Mouse (Mus musculus): ENCODE data around the gene Abhd14b. TPM values are rescaled to one million over a fixed set of nuclear protein-coding genes. Genes with fewer than 3 reads are reported as not detected.
A peak's percentile ranks its signal among the peaks of the same experiment; 100 is the strongest.

The Abhd14b gene
- total and polyA plus RNA-seq, 3 experiments, result 6.6 to 27.8 (median 6.8) TPM

GRCm38 (mm10) chr9:106430015-106430264 is 17.3 kb upstream of the Abhd14b start:
- intact Hi-C loops (cut with DNase I), result loop anchor here (5.0 to 10.0 kb wide), 2 partner anchors 228 to 255 kb away; partner anchors contain the start of genes Twf2 and Wdr82
- Histone ChIP-seq H3K27ac (peak overlapping the region; percentile 93), H3K4me1 (ENCODE audit: control insufficient read depth, insufficient read depth, low read length) (peaks cover 2% of the 10 kb centered on the region; the same call in 1 of the 2 replicates), H3K27me3 (ENCODE audit: control insufficient read depth, insufficient read depth, low read length) (no peaks in the 10 kb centered on the region), H3K4me3 (peak overlapping the region; percentile 94), H3K79me2 (replicated peaks; ENCODE audit: control insufficient read depth, insufficient read depth, low read length) (no peaks in the 10 kb centered on the region), H3K36me3 (ENCODE audit: control insufficient read depth, insufficient read depth, low read length) (no peaks in the 10 kb centered on the region; the same call in 1 of the 2 replicates), H3K9ac (ENCODE audit: low read depth, low read length) (peak overlapping the region; percentile 84)
- under 1% methylated on average over 4 of the region's 4 CpGs for WGBS
- no peak for TF ChIP-seq EP300 (IDR thresholded peaks at IDR 0.05; ENCODE audit: insufficient read depth, low read depth, low read length)
- no peak for DNase-seq

- TF ChIP-seq POLR2A (IDR thresholded peaks at IDR 0.05; ENCODE audit: insufficient read depth, low read depth, low read length) (no peak), CTCF (IDR thresholded peaks at IDR 0.05) (no peak), EP300 (IDR thresholded peaks at IDR 0.05; ENCODE audit: insufficient read depth, low read depth, low read length) (no peak)
- WGBS, result 45% methylated on average over 7 of the region's 7 CpGs
- no peaks in the 10 kb centered on the region for H3K79me2 ChIP-seq (replicated peaks; ENCODE audit: control insufficient read depth, insufficient read depth, low read length)
- H3K27ac ChIP-seq, result no peak overlapping the region
- peaks cover 7% of the 10 kb centered on the region for H3K4me1 ChIP-seq (ENCODE audit: control insufficient read depth, insufficient read depth, low read length)
- DNase-seq, result no peak
- intact Hi-C loops (cut with DNase I), result loop anchor here (5.0 to 10.0 kb wide), 2 partner anchors 231 to 259 kb away; partner anchors contain the start of genes Twf2 and Wdr82
- H3K4me3 ChIP-seq, result no peak overlapping the region
- no peaks in the 10 kb centered on the region; the same call in 1 of the 2 replicates for H3K36me3 ChIP-seq (ENCODE audit: control insufficient read depth, insufficient read depth, low read length)
- no peaks in the 10 kb centered on the region for H3K27me3 ChIP-seq (ENCODE audit: control insufficient read depth, insufficient read depth, low read length)
- no peak overlapping the region for H3K9ac ChIP-seq (ENCODE audit: low read depth, low read length)
These were observed 13.9 kb upstream of the Abhd14b start for GRCm38 (mm10) chr9:106433389-106433788.

DNA sequence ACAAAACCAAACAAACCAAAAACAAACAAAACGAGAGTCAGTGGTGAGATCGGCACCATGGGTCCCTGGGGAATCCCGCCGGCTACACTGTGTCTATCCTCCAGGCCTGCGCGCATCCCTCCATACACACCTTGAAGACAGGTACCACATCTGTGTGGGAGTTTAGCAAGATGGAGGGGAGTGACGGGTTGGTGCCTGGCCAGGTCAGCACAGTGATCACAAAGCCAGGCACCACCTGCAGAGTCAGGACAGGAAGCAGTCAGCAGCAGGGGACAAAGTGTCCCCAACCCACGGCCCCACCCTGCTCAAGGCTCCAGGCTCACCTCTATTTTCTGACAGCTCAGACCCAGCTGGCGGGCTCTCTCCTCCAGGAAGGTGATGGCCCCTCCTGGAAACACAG is 10.7 kb upstream of the Abhd14b start:
- no peak overlapping the region for H3K27ac ChIP-seq
- no peak overlapping the region for H3K4me3 ChIP-seq
- H3K4me1 ChIP-seq (ENCODE audit: control insufficient read depth, insufficient read depth, low read length), result peaks cover 8% of the 10 kb centered on the region
- no peaks in the 10 kb centered on the region for H3K36me3 ChIP-seq (ENCODE audit: control insufficient read depth, insufficient read depth, low read length)
- DNase-seq, result no peak
- no peak for TF ChIP-seq POLR2A (IDR thresholded peaks at IDR 0.05; ENCODE audit: insufficient read depth, low read depth, low read length)
- TF ChIP-seq EP300 (IDR thresholded peaks at IDR 0.05; ENCODE audit: insufficient read depth, low read depth, low read length), result no peak
- TF ChIP-seq CTCF (IDR thresholded peaks at IDR 0.05), result no peak
- no peak overlapping the region for H3K9ac ChIP-seq (ENCODE audit: low read depth, low read length)
- intact Hi-C loops (cut with DNase I), result loop anchor here (10.0 kb wide), 1 partner anchor 262 kb away; the partner anchor contains the start of gene Wdr82
- 78% methylated on average over 9 of the region's 9 CpGs for WGBS
- H3K79me2 ChIP-seq (replicated peaks; ENCODE audit: control insufficient read depth, insufficient read depth, low read length), result no peaks in the 10 kb centered on the region
- no peaks in the 10 kb centered on the region for H3K27me3 ChIP-seq (ENCODE audit: control insufficient read depth, insufficient read depth, low read length)

GRCm38 (mm10) chr9:106442680-106443079 is 4.6 kb upstream of the Abhd14b start:
- TF ChIP-seq EP300 (IDR thresholded peaks at IDR 0.05; ENCODE audit: insufficient read depth, low read depth, low read length) (no peak), POLR2A (IDR thresholded peaks at IDR 0.05; ENCODE audit: insufficient read depth, low read depth, low read length) (no peak), CTCF (IDR thresholded peaks at IDR 0.05) (peak; percentile 61)
- no peaks in the 10 kb centered on the region for H3K36me3 ChIP-seq (ENCODE audit: control insufficient read depth, insufficient read depth, low read length)
- no peaks in the 10 kb centered on the region for H3K79me2 ChIP-seq (replicated peaks; ENCODE audit: control insufficient read depth, insufficient read depth, low read length)
- H3K27me3 ChIP-seq (ENCODE audit: control insufficient read depth, insufficient read depth, low read length), result no peaks in the 10 kb centered on the region
- no peak overlapping the region for H3K9ac ChIP-seq (ENCODE audit: low read depth, low read length)
- H3K27ac ChIP-seq, result no peak overlapping the region
- peaks cover 4% of the 10 kb centered on the region for H3K4me1 ChIP-seq (ENCODE audit: control insufficient read depth, insufficient read depth, low read length)
- no peak overlapping the region for H3K4me3 ChIP-seq
- intact Hi-C loops (cut with DNase I), result no loop called here
- DNase-seq, result no peak
- 76% methylated on average over 5 of the region's 5 CpGs for WGBS

DNA sequence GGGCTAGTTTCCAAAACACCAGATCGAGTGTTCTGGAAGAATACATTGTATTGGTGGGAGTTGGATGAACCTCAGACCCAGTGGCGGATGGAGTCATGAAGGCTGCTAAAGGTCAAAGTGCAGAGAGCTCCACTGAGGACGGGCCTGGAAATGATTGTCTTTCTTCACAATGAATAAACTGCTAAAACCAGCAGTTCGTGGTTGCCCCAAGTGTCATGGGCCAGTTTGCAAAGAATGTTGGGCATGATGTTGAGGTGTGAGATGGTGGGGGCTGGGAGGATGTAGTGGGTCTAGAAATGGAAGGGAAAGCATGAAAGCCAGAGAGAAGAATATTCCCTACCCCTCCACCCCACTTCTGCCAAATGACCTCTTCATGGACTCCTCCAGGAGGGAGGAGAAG is 2.4 kb upstream of the Abhd14b start:
- Histone ChIP-seq H3K36me3 (ENCODE audit: control insufficient read depth, insufficient read depth, low read length) (no peaks in the 10 kb centered on the region), H3K79me2 (replicated peaks; ENCODE audit: control insufficient read depth, insufficient read depth, low read length) (no peaks in the 10 kb centered on the region), H3K9ac (ENCODE audit: low read depth, low read length) (no peak overlapping the region), H3K4me3 (no peak overlapping the region), H3K27ac (no peak overlapping the region), H3K27me3 (ENCODE audit: control insufficient read depth, insufficient read depth, low read length) (no peaks in the 10 kb centered on the region), H3K4me1 (ENCODE audit: control insufficient read depth, insufficient read depth, low read length) (peaks cover 5% of the 10 kb centered on the region)
- TF ChIP-seq POLR2A (IDR thresholded peaks at IDR 0.05; ENCODE audit: insufficient read depth, low read depth, low read length), result no peak
- no peak for TF ChIP-seq EP300 (IDR thresholded peaks at IDR 0.05; ENCODE audit: insufficient read depth, low read depth, low read length)
- TF ChIP-seq CTCF (IDR thresholded peaks at IDR 0.05), result no peak
- intact Hi-C loops (cut with DNase I), result no loop called here
- WGBS, result 76% methylated on average over 4 of the region's 4 CpGs
- DNase-seq, result no peak

GRCm38 (mm10) chr9:106447951-106448350 is 692 bp downstream of the Abhd14b start:
- intact Hi-C loops (cut with DNase I), result loop anchor here (1.0 kb wide), 1 partner anchor 28 kb away; the partner anchor contains the start of gene Parp3
- Histone ChIP-seq H3K9ac (ENCODE audit: low read depth, low read length) (peak overlapping the region; percentile 23), H3K4me1 (ENCODE audit: control insufficient read depth, insufficient read depth, low read length) (peaks cover 10% of the 10 kb centered on the region)

More at GRCm38 (mm10) chr9:106447951-106448350, 692 bp downstream of the Abhd14b start:
- peak overlapping the region; percentile 95 for H3K27ac ChIP-seq
- WGBS, result 24% methylated on average over 9 of the region's 9 CpGs
- DNase-seq, result no peak
- no peak for TF ChIP-seq POLR2A (IDR thresholded peaks at IDR 0.05; ENCODE audit: insufficient read depth, low read depth, low read length)
- no peaks in the 10 kb centered on the region for H3K79me2 ChIP-seq (replicated peaks; ENCODE audit: control insufficient read depth, insufficient read depth, low read length)
- no peaks in the 10 kb centered on the region for H3K36me3 ChIP-seq (ENCODE audit: control insufficient read depth, insufficient read depth, low read length)
- H3K4me3 ChIP-seq, result peak overlapping the region; percentile 80
- H3K27me3 ChIP-seq (ENCODE audit: control insufficient read depth, insufficient read depth, low read length), result no peaks in the 10 kb centered on the region

Data from heart, adult 2 months (tissue).